Mouse (Mus musculus) CH12.LX (cell line): ENCODE data around the gene Samd13.

Source experiments
- CHD1 ChIP-seq: IDR thresholded peaks from 2 replicates; pipeline ENCODE4 v1.6.1; 2012; ENCODE audit warnings: low read depth, low read length, improper control_type of control experiment, inconsistent platforms
- CHD2 ChIP-seq: IDR thresholded peaks from 2 replicates; pipeline ENCODE4 v1.6.1; 2011; ENCODE audit warnings: low read length, improper control_type of control experiment
- CTCF ChIP-seq, 2 experiments: IDR thresholded peaks in 1 of 2; conservative IDR thresholded peaks in 1 of 2; 2 replicates each; pipeline ENCODE4 v1.5.1; 2011 to 2012; ENCODE audit warnings: low read depth in 2 of 2, low read length in 2 of 2, improper control_type of control experiment in 1 of 2, inconsistent platforms in 1 of 2, mild to moderate bottlenecking in 1 of 2, moderate library complexity in 1 of 2
- E2F4 ChIP-seq: IDR thresholded peaks from 2 replicates; pipeline ENCODE4 v1.6.1; 2011; ENCODE audit warnings: low read depth, low read length, improper control_type of control experiment; ENCODE audit not compliant: insufficient replicate concordance
- EP300 ChIP-seq: IDR thresholded peaks from 2 replicates; pipeline ENCODE4 v1.6.1; 2011; ENCODE audit warnings: low read length, improper control_type of control experiment
- HCFC1 ChIP-seq: IDR thresholded peaks from 2 replicates; pipeline ENCODE4 v1.6.1; 2012; ENCODE audit warnings: low read depth, mild to moderate bottlenecking, inconsistent platforms, low read length, improper control_type of control experiment
- MAX ChIP-seq: IDR thresholded peaks from 2 replicates; pipeline ENCODE4 v1.6.1; 2011; ENCODE audit warnings: low read length, improper control_type of control experiment
- NELFE ChIP-seq: IDR thresholded peaks from 2 replicates; pipeline ENCODE4 v1.6.1; 2011; ENCODE audit warnings: low read depth, low read length, improper control_type of control experiment
- NRF1 ChIP-seq: IDR thresholded peaks from 2 replicates; pipeline ENCODE4 v1.6.1; 2014; ENCODE audit warnings: low read depth, mild to moderate bottlenecking, inconsistent platforms, low read length, improper control_type of control experiment, moderate library complexity
- PAX5 ChIP-seq: IDR thresholded peaks from 2 replicates; pipeline ENCODE4 v1.6.1; 2012; ENCODE audit warnings: low read length, inconsistent platforms, mixed read lengths
- POLR2A ChIP-seq: IDR thresholded peaks from 2 replicates; pipeline ENCODE4 v1.6.1; 2011; ENCODE audit warnings: low read depth, mild to moderate bottlenecking, improper control_type of control experiment, low read length
- POLR2AphosphoS2 ChIP-seq: IDR thresholded peaks from 2 replicates; pipeline ENCODE4 v1.6.1; 2011; ENCODE audit warnings: low read depth, low read length, improper control_type of control experiment
- ZMIZ1 ChIP-seq: IDR thresholded peaks from 2 replicates; pipeline ENCODE4 v1.6.1; 2012; ENCODE audit warnings: low read depth, mild to moderate bottlenecking, inconsistent platforms, low read length, improper control_type of control experiment
- ZNF384 ChIP-seq: IDR thresholded peaks from 2 replicates; pipeline ENCODE4 v1.6.1; 2012; ENCODE audit warnings: low read depth, low read length, improper control_type of control experiment, inconsistent platforms

DNA sequence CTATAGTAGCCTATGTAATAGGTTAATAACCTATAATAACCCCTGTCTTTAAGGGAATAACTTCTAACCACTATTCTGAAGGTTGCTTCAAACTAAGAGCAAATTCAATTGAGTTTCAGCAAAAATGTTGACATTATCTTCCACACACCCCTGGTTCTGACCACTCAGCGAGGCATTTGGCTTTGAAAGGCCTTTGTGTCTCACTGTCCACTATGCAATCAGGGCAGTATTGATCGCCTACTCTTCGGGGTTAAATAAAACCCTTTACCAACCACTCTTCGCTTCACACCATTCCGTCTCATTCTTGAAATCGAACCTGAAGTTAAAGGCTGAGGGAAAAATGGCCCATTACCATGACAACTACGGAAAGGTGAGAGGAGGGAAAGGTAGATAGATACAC is 88.5 kb downstream of the Samd13 start:
- TF ChIP-seq CTCF (conservative IDR thresholded peaks at IDR 0.05 in 1 of 2, IDR thresholded peaks at IDR 0.05 in 1 of 2; ENCODE audit: low read depth in 2 of 2, low read length in 2 of 2) = no peak
- no peak for TF ChIP-seq ZMIZ1
- no peak for TF ChIP-seq CHD1
- TF ChIP-seq POLR2A = no peak
- TF ChIP-seq HCFC1 = no peak
- no peak for TF ChIP-seq ZNF384
- no peak for TF ChIP-seq E2F4
- no peak for TF ChIP-seq NELFE
- no peak for TF ChIP-seq NRF1
- TF ChIP-seq EP300 = no peak
- TF ChIP-seq PAX5 = no peak
- no peak for TF ChIP-seq CHD2
- no peak for TF ChIP-seq POLR2AphosphoS2
- TF ChIP-seq MAX = no peak
